Mouse (Mus musculus): ENCODE measurements around the gene Wnt5b. TPM values are rescaled to one million over a fixed set of nuclear protein-coding genes. Genes with fewer than 3 reads are reported as not detected.

The Wnt5b gene
- polyA plus RNA-seq, 1 experiment from 2014 or later, result 21.9 TPM

GRCm38 (mm10) chr6:119385668-119386067 lies 158.5 kb downstream of the Wnt5b start:
- H3K4me3 ChIP-seq (replicated peaks), result no peak overlapping the region
- no peaks in the 10 kb centered on the region for H3K27me3 ChIP-seq
- H3K4me2 ChIP-seq, result no peak overlapping the region
- WGBS, result 100% methylated on average over 1 of the region's 1 CpGs
- no peaks in the 10 kb centered on the region for H3K36me3 ChIP-seq
- no peak overlapping the region for H3K27ac ChIP-seq
- H3K9me3 ChIP-seq, result no peaks in the 10 kb centered on the region
- no peak overlapping the region for H3K9ac ChIP-seq (replicated peaks)
- peaks cover 11% of the 10 kb centered on the region for H3K4me1 ChIP-seq (replicated peaks)
- no peak for ATAC-seq (ENCODE audit: insufficient number of reproducible peaks, insufficient read depth, low FRiP score, low TSS enrichment, low read depth)

Other genes starting within 250 kb of the Wnt5b start
- 0.18 TPM in 1 of 2 replicates, not detected in the other for gene Lrtm2, start 213.6 kb downstream of the Wnt5b start, polyA plus RNA-seq (2016; fragmentation: Nextera tagmentation; extraction: Ambion mirVana)
- 26.6 and 27.9 TPM in 2 replicates for gene Adipor2, start 126.6 kb downstream of the Wnt5b start, polyA plus RNA-seq (2016; fragmentation: Nextera tagmentation; extraction: Ambion mirVana)
- 4.2 and 4.9 TPM in 2 replicates for gene Fbxl14, start 64.7 kb downstream of the Wnt5b start, polyA plus RNA-seq (2016; fragmentation: Nextera tagmentation; extraction: Ambion mirVana)